Mouse (Mus musculus) liver, embryonic 11.5 days (tissue): ENCODE results near the gene Irgc1. TPM values are rescaled to one million over a fixed set of nuclear protein-coding genes. Genes with fewer than 3 reads are reported as not detected.
"Not testable (repeated sequence)": the region's sequence is repeated elsewhere in the genome, so short reads cannot be mapped to it uniquely, and the experiment has no call there.

ENCODE experiments used
- ATAC-seq: fragments of 200-750 bp; cut with Nextera tagmentation; replicated peaks from 2 replicates; pipeline ENCODE4 v1.8.0; 2017; ENCODE audit warnings: moderate number of reproducible peaks, mild to moderate bottlenecking, moderate TSS enrichment, moderate library complexity; ENCODE audit not compliant: low FRiP score
- DNase-seq: peaks from one replicate; pipeline ENCODE4 v3.0.0-alpha.2; 2017; ENCODE audit warnings: low spot score
- H3K27ac ChIP-seq: fragments of 300-500 bp; sonication (generic); 2 replicates; pipeline ENCODE4 v1.5.1; 2014; ENCODE audit warnings: mild to moderate bottlenecking, low read depth, low read length, control low read depth
- H3K27me3 ChIP-seq: fragments of 300-500 bp; sonication (generic); replicated peaks from 2 replicates; pipeline ENCODE4 v1.6.1; 2014; ENCODE audit warnings: low read length, mixed read lengths; ENCODE audit not compliant: control insufficient read depth, insufficient read depth
- H3K36me3 ChIP-seq: fragments of 300-500 bp; sonication (generic); 2 replicates; pipeline ENCODE4 v1.6.1; 2014; ENCODE audit warnings: mild to moderate bottlenecking, low read length, moderate library complexity, mixed read lengths; ENCODE audit not compliant: control insufficient read depth, insufficient read depth
- H3K4me1 ChIP-seq: fragments of 300-500 bp; sonication (generic); replicated peaks from 2 replicates; pipeline ENCODE4 v1.6.1; 2014; ENCODE audit warnings: low read length, mixed read lengths; ENCODE audit not compliant: control insufficient read depth, insufficient read depth
- H3K4me2 ChIP-seq: fragments of 300-500 bp; sonication (generic); 2 replicates; pipeline ENCODE4 v1.6.1; 2014; ENCODE audit warnings: mild to moderate bottlenecking, control low read depth, moderate library complexity
- H3K4me3 ChIP-seq: fragments of 300-500 bp; sonication (generic); 2 replicates; pipeline ENCODE4 v1.5.1; 2014; ENCODE audit warnings: low read depth, low read length, control low read depth
- H3K9ac ChIP-seq: fragments of 300-500 bp; sonication (generic); 2 replicates; pipeline ENCODE4 v1.6.1; 2014; ENCODE audit warnings: low read depth, low read length, control low read depth
- H3K9me3 ChIP-seq: fragments of 300-500 bp; sonication (generic); 2 replicates; pipeline ENCODE4 v1.6.1; 2016; ENCODE audit warnings: low read length, inconsistent platforms, mixed read lengths; ENCODE audit not compliant: control insufficient read depth
- WGBS: fragments of 180-500 bp; shearing (Covaris S2); extraction: QIAGEN DNeasy Blood & Tissue Kit; methylation state at CpG from one replicate; pipeline ENCODE4 v1.1.7; 2014; 5-methylcytosine and 5-hydroxymethylcytosine counted together
- polyA plus RNA-seq: library from polyadenylated mRNA; unstranded; fragments of >200 nt; fragmentation: Nextera tagmentation; extraction: Ambion mirVana; gene quantifications from 2 replicates; pipeline ENCODE4 v1.2.1, GENCODE M21; 2014

Irgc1 gene
- polyA plus RNA-seq: not detected in 2 replicates

DNA sequence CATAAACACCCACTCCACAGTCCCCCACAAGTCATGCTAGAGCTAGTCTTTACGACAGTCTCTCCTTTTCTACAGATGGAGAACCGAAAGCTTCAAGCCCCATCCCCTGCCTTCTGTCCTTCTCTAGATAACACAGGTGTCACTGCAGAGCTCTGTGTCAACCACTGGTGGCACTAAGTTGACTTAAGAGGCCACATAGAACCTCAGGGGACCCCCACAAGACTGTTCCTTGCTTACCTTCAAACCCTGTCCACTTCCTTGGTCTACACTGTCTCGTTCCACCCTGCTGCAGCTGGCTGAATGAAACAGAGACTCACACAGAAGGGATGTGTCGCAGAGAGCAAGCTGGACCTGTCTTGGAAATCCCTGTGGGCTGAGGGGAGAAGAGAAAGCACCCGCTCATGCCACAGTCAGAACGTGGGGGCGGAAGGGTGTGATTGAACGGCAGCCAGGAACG lies at the start of gene Irgc1:
Gene Irgc1 (minus strand): TSS at position 443 of the 457 bp plus-strand sequence.
- H3K9me3 ChIP-seq: no peaks in the 10 kb centered on the region
- H3K27ac ChIP-seq: no peak within 1 kb of the TSS
- H3K36me3 ChIP-seq: no peaks in the 10 kb centered on the region
- H3K4me1 ChIP-seq: no peaks in the 10 kb centered on the region
- no peak within 1 kb of the TSS for H3K4me2 ChIP-seq
- WGBS: 73% methylated on average over 9 of the region's 9 CpGs
- H3K27me3 ChIP-seq: no peaks in the 10 kb centered on the region
- DNase-seq (no peak), ATAC-seq (no peak)
- no peak within 1 kb of the TSS for H3K9ac ChIP-seq
- no peak within 1 kb of the TSS for H3K4me3 ChIP-seq

DNA sequence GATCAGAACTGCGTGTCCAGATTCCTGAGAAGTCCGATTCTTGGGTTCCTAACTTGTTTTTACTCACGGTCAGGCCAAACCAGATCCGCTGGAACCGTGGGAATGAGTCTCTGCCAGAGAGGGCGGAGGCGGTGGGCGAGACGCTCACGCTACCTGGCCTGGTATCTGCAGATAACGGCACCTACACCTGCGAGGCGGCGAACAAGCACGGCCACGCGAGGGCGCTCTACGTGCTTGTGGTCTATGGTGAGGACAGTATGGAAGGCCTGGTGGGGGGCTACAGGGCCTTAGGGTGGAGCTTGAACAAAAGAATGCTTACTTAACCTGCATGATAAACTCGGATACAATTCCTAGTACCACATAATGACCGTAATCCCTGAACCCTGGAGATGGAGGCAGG lies 49.4 kb upstream of the Irgc1 start:
- peaks cover 16% of the 10 kb centered on the region for H3K4me1 ChIP-seq
- no peak for ATAC-seq
- WGBS: 30% methylated on average over 21 of the region's 21 CpGs
- no peak overlapping the region for H3K9ac ChIP-seq
- H3K27me3 ChIP-seq: peaks cover 59% of the 10 kb centered on the region
- no peak for DNase-seq
- no peak overlapping the region for H3K4me3 ChIP-seq
- H3K4me2 ChIP-seq: no peak overlapping the region
- no peaks in the 10 kb centered on the region for H3K36me3 ChIP-seq
- peaks cover 4% of the 10 kb centered on the region; the same call in 1 of the 2 replicates for H3K9me3 ChIP-seq
- no peak overlapping the region for H3K27ac ChIP-seq

DNA sequence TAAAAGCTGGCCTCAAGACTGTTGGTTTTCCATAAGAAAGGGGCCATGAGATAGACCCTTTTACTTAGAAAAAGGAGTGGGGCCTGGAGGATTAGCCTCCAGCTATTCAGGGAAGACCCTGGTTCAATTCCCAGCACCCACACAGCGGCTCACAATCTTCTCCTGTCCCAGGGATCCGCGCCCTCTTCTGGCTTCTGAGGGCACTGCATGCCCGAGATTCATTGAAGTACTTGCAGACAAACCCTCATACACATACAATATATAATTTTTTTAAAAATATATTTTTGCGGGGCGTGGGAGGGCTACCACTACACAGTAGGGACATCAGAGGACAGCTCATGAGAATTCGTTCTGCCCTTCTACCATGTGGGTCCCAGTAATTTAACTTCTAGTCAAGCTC lies 48.8 kb upstream of the Irgc1 start:
- H3K36me3 ChIP-seq: no peaks in the 10 kb centered on the region
- DNase-seq (peak; percentile 49), ATAC-seq (no peak)
- H3K27ac ChIP-seq: no peak overlapping the region
- H3K9ac ChIP-seq: no peak overlapping the region
- WGBS: 23% methylated on average over 7 of the region's 7 CpGs
- peaks cover 59% of the 10 kb centered on the region for H3K27me3 ChIP-seq
- H3K4me2 ChIP-seq: no peak overlapping the region
- peaks cover 11% of the 10 kb centered on the region for H3K4me1 ChIP-seq
- H3K4me3 ChIP-seq: no peak overlapping the region
- H3K9me3 ChIP-seq: peaks cover 4% of the 10 kb centered on the region; the same call in 1 of the 2 replicates

DNA sequence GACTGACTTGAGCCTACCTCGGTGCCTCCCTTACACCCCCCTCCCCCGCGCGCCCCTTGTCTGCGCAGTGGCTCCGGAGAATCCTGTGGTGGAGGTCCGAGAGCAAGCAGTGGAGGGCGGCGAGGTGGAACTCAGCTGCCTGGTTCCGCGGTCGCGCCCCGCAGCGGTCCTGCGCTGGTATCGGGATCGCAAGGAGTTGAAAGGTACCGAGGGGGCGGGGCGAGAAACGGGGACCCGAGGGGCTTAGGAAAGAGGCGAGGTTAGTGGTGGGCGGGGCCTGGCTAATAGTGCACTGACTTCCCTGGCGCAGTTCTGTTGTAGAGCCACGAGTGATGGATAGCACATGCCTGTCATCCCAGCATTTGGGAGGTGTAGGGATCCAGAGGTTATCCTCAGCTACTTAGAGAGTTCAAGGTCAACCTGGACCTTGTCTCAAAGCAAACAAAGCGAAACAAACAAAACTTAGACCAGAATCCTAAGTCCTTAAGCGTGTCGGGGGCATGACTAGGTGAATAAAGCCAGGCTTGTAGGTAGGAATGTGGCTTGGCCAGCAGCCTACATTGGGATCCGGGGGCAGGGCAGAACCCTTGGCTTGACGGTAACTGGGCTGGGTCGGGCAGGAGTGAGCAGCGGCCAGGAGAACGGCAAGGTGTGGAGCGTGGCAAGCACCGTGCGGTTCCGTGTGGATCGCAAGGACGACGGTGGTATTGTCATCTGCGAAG lies 47.9 kb upstream of the Irgc1 start:
- WGBS: 12% methylated on average over 43 of the region's 43 CpGs
- H3K27ac ChIP-seq: no peak overlapping the region
- peak overlapping the region; percentile 36 for H3K4me3 ChIP-seq
- peaks cover 59% of the 10 kb centered on the region for H3K27me3 ChIP-seq
- ATAC-seq (no peak), DNase-seq (no peak)
- H3K4me1 ChIP-seq: peaks cover 7% of the 10 kb centered on the region
- no peak overlapping the region for H3K9ac ChIP-seq
- H3K36me3 ChIP-seq: no peaks in the 10 kb centered on the region
- peak overlapping the region; percentile 55 for H3K4me2 ChIP-seq
- peaks cover 4% of the 10 kb centered on the region; the same call in 1 of the 2 replicates for H3K9me3 ChIP-seq

DNA sequence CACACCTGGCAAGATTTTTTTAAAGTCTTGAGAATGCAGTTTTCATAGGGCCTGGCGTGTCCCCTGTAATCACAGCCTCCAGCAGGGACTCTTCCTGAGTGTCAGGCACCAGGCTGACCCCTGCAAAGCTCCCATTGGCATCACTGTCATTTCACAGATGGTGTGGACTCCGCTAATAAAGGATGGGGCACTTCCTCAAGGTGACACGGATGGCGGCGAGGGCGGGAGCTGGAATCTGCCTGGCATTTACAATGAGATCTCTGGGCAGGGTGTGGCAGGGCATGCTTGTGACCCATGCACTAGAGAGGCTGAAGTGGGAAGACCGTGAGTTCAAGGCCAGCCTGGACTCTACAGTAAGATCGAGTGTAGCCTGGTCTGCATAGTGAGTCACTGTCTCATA lies 36.2 kb upstream of the Irgc1 start:
- WGBS: 80% methylated on average over 8 of the region's 8 CpGs
- H3K36me3 ChIP-seq: no peaks in the 10 kb centered on the region
- H3K9me3 ChIP-seq: no peaks in the 10 kb centered on the region
- no peak overlapping the region for H3K9ac ChIP-seq
- peaks cover 21% of the 10 kb centered on the region for H3K27me3 ChIP-seq
- H3K4me1 ChIP-seq: no peaks in the 10 kb centered on the region
- H3K4me2 ChIP-seq: no peak overlapping the region
- ATAC-seq: no peak
- no peak overlapping the region for H3K27ac ChIP-seq
- no peak for DNase-seq
- H3K4me3 ChIP-seq: no peak overlapping the region

DNA sequence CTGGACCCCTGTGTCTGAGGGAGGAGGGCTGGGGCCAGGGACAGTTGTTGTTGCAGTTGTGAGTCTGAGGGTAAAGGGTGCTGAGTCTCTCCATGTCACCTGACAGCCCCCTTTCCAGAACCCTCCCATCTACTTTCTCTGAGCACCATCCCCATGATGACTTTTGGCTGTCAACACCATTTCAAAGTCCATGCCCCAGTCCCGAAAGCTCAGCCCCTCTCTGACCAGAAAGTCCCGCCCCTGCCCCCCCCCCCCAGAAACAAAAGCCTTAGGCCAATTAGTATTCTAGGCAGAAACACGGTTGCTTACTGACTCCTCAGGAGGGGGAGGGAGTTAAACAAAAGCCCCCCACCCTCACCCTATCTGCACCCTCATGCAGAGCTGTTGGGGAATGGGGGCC lies 35.3 kb upstream of the Irgc1 start:
- H3K27ac ChIP-seq: no peak overlapping the region
- no peak for ATAC-seq
- no peak for DNase-seq
- H3K9me3 ChIP-seq: no peaks in the 10 kb centered on the region
- H3K9ac ChIP-seq: no peak overlapping the region
- H3K36me3 ChIP-seq: no peaks in the 10 kb centered on the region
- peaks cover 30% of the 10 kb centered on the region for H3K27me3 ChIP-seq
- WGBS: 30% methylated on average over 3 of the region's 3 CpGs
- H3K4me1 ChIP-seq: no peaks in the 10 kb centered on the region
- H3K4me3 ChIP-seq: no peak overlapping the region
- H3K4me2 ChIP-seq: no peak overlapping the region

DNA sequence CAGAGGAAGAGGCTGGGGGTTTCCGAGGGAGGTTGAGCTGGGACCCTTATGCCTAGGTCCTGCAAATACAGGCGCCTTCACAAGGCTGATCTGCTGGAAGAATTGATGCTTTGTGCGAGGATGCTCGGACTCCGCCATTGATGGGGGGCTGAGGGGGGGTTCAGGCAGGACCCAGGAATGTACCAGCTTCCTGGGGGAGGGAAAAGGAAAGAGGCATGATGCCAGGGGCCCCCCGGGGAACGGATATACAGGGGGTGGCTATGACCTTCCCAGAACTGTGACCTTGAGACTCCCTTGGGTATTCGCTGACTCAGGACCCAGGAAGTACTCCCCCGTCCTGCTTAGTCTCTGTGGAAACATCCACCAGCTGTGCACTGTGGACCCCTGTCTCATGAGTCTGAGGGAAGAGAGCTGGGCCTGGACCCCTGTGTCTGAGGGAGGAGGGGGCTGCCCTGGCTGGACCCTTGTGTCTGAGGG lies 34.6 kb upstream of the Irgc1 start:
- DNase-seq (no peak), ATAC-seq (no peak)
- H3K36me3 ChIP-seq: no peaks in the 10 kb centered on the region
- H3K9me3 ChIP-seq: no peaks in the 10 kb centered on the region
- H3K4me2 ChIP-seq: no peak overlapping the region
- H3K4me3 ChIP-seq: no peak overlapping the region
- peaks cover 3% of the 10 kb centered on the region; the same call in 1 of the 2 replicates for H3K4me1 ChIP-seq
- WGBS: 54% methylated on average over 9 of the region's 9 CpGs
- H3K27ac ChIP-seq: no peak overlapping the region
- peaks cover 36% of the 10 kb centered on the region for H3K27me3 ChIP-seq
- H3K9ac ChIP-seq: no peak overlapping the region

DNA sequence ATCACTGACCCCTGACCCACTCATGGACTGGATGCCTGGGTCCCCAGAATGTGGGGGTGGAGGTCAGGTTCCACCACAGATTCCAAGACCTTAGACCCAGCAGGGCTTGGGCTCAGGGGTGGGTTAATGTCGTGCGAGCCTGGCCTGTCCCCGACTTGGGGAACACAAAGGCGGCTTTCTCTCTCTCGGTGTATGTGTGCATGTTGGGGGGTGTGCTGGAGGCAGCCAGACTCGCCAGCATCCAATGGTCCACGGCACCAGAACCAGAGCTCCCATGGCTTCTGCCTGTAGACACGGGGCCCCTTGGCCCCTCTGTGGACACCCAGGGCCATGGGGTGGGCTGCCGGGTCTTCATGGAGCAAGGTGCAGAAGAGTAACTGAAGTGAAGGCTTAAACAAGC lies 33.4 kb upstream of the Irgc1 start:
- Histone ChIP-seq H3K4me3 (no peak overlapping the region), H3K36me3 (no peaks in the 10 kb centered on the region), H3K27ac (no peak overlapping the region), H3K4me1 (peaks cover 10% of the 10 kb centered on the region), H3K9me3 (no peaks in the 10 kb centered on the region), H3K4me2 (no peak overlapping the region), H3K27me3 (peaks cover 48% of the 10 kb centered on the region), H3K9ac (no peak overlapping the region)
- no peak for DNase-seq
- whole genome bisulfite sequencing: 72% methylated on average over 9 of the region's 9 CpGs
- no peak for ATAC-seq

DNA sequence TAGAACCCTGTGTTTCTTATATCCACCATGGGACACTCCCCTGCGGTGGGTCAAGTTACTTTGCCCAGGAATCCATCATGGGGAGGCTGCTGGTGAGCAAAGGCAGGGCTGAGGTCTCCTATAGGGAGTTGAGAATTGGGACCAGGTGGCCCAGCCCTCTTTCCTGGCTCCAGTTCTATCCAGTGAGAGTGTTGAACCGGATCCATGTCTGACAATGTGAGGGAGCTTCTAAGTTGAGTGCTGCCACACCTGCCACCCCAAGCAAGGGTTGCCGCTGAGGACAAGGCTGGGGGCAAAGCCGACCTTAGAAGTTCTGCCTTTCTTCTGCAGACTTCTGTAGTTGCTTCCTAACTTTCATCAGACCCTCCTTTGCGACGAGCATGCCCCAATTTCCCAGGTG lies 31.2 kb upstream of the Irgc1 start:
- not testable (repeated sequence) for H3K9ac ChIP-seq, ATAC-seq, H3K4me2 ChIP-seq, H3K27ac ChIP-seq, H3K4me3 ChIP-seq, H3K9me3 ChIP-seq, DNase-seq, H3K36me3 ChIP-seq
- H3K4me1 ChIP-seq: peaks cover 10% of the 10 kb centered on the region
- 38% methylated on average over 6 of the region's 6 CpGs for WGBS
- peaks cover 65% of the 10 kb centered on the region for H3K27me3 ChIP-seq
